Mouse (Mus musculus): Measurements from ENCODE around the gene Hdac7.

- TF ChIP-seq CTCF (IDR thresholded peaks at IDR 0.05; ENCODE audit: low read depth, low read length) (0 out of 2 replicates have a peak, but pooled peaks have one; percentile 9), GATA1 (IDR thresholded peaks at IDR 0.05; ENCODE audit: borderline replicate concordance, low read length) (no peak), TAL1 (conservative IDR thresholded peaks at IDR 0.05; ENCODE audit: low read depth, low read length) (no peak), POLR2AphosphoS5 (IDR thresholded peaks at IDR 0.05; ENCODE audit: insufficient replicate concordance, low read depth, low read length) (no peak), GATA2 (IDR thresholded peaks at IDR 0.05; ENCODE audit: borderline replicate concordance, low read depth, low read length) (no peak)
Measured at GRCm38 (mm10) chr15:97852291-97852690, 8.0 kb upstream of the Hdac7 start.
